Mouse (Mus musculus) heart, adult 2 months (tissue): ENCODE data around the gene Tpgs1. TPM values are rescaled to one million over a fixed set of nuclear protein-coding genes. Genes with fewer than 3 reads are reported as not detected.

Source experiments
- DNase-seq, 2 experiments: peaks; one replicate each; pipeline ENCODE4 v3.0.0; 2021
- H3K27ac ChIP-seq: fragments of 200-600 bp; 2 replicates; pipeline ENCODE4 v1.8.1; 2022
- H3K27me3 ChIP-seq: fragments of 200-500 bp; 2 replicates; pipeline ENCODE4 v1.6.1; 2012; ENCODE audit warnings: mild to moderate bottlenecking, low read length, inconsistent platforms, mixed read lengths; ENCODE audit not compliant: control insufficient read depth, insufficient read depth
- H3K36me3 ChIP-seq: fragments of 200-500 bp; 2 replicates; pipeline ENCODE4 v1.6.1; 2012; ENCODE audit warnings: low read length, inconsistent platforms; ENCODE audit not compliant: control insufficient read depth, insufficient read depth
- H3K4me1 ChIP-seq: fragments of 200-500 bp; 2 replicates; pipeline ENCODE4 v1.6.1; 2011; ENCODE audit warnings: low read length; ENCODE audit not compliant: control insufficient read depth, insufficient read depth
- H3K4me3 ChIP-seq: fragments of 200-600 bp; 2 replicates; pipeline ENCODE4 v1.8.1; 2022
- H3K79me2 ChIP-seq: fragments of 200-500 bp; replicated peaks from 2 replicates; pipeline ENCODE4 v1.6.1; 2012; ENCODE audit warnings: mild to moderate bottlenecking, inconsistent platforms, low read length, moderate library complexity, mixed read lengths; ENCODE audit not compliant: control insufficient read depth, insufficient read depth
- H3K9ac ChIP-seq: fragments of 200-500 bp; 2 replicates; pipeline ENCODE4 v1.6.1; 2012; ENCODE audit warnings: low read depth, mild to moderate bottlenecking, control low read depth, inconsistent platforms, low read length, mixed read lengths
- CTCF ChIP-seq: fragments of 200-600 bp; IDR thresholded peaks from 2 replicates; pipeline ENCODE4 v1.8.1; 2022; ENCODE audit warnings: antibody characterized with exemption, mild to moderate bottlenecking, moderate library complexity
- EP300 ChIP-seq: fragments of 200-500 bp; IDR thresholded peaks from 2 replicates; pipeline ENCODE4 v1.6.1; 2011; ENCODE audit warnings: low read depth, low read length, control low read depth; ENCODE audit not compliant: insufficient read depth
- POLR2A ChIP-seq: fragments of 200-500 bp; IDR thresholded peaks from 2 replicates; pipeline ENCODE4 v1.6.1; 2011; ENCODE audit warnings: mild to moderate bottlenecking, low read depth, low read length, control low read depth; ENCODE audit not compliant: insufficient read depth
- WGBS: fragments of 180-500 bp; shearing (Covaris S2); methylation state at CpG from one replicate; pipeline ENCODE4 v1.1.7; 2018; 5-methylcytosine and 5-hydroxymethylcytosine counted together
- intact Hi-C: fragments of 180-260 bp; cut with DNase I; formaldehyde crosslinking; loops from one replicate; pipeline ENCODE4 v1.15.1; 2025
- polyA plus RNA-seq: library from polyadenylated mRNA; depleted of rRNA; stranded (reverse); fragments of >200 nt; gene quantifications from 2 replicates; pipeline ENCODE4 v1.2.3, GENCODE M21; 2012; rRNA removed
- total RNA-seq, 2 experiments: library from RNA; stranded (reverse); gene quantifications; 2 replicates each; pipeline ENCODE4 v1.2.3; 2021

Gene Tpgs1
- total and polyA plus RNA-seq, 3 experiments, result 16.5 to 28.1 (median 18.8) TPM

- Histone ChIP-seq H3K9ac (peak within 1 kb of the TSS; percentile 28), H3K36me3 (no peaks in the 10 kb centered on the region), H3K79me2 (no peaks in the 10 kb centered on the region), H3K27ac (no peak within 1 kb of the TSS), H3K27me3 (peaks cover 4% of the 10 kb centered on the region; the same call in 1 of the 2 replicates), H3K4me3 (peak within 1 kb of the TSS; percentile 44), H3K4me1 (peaks cover 3% of the 10 kb centered on the region; the same call in 1 of the 2 replicates)
- no peak for DNase-seq
- intact Hi-C loops, result no loop called here
- WGBS, result 2% methylated on average over 51 of the region's 91 CpGs
- TF ChIP-seq EP300, result no peak
- no peak for TF ChIP-seq POLR2A
- no peak for TF ChIP-seq CTCF
These were observed 47.3 kb downstream of the Tpgs1 start, which contains the start of gene Hcn2 for GRCm38 (mm10) chr10:79716254-79716987. TSS of gene Hcn2 (plus strand) at chr10:79716634.

GRCm38 (mm10) chr10:79716988-79717355, 47.8 kb downstream of the Tpgs1 start:
- Histone ChIP-seq H3K36me3 (no peaks in the 10 kb centered on the region), H3K79me2 (no peaks in the 10 kb centered on the region), H3K9ac (peak overlapping the region; percentile 28), H3K4me1 (peaks cover 3% of the 10 kb centered on the region; the same call in 1 of the 2 replicates), H3K4me3 (peak overlapping the region; percentile 44), H3K27me3 (peaks cover 4% of the 10 kb centered on the region; the same call in 1 of the 2 replicates), H3K27ac (no peak overlapping the region)
- no peak for DNase-seq
- intact Hi-C loops, result no loop called here
- TF ChIP-seq CTCF (no peak), POLR2A (no peak), EP300 (no peak)
- WGBS, result under 1% methylated on average over 43 of the region's 44 CpGs

- H3K9ac ChIP-seq, result no peak overlapping the region
- no peak for TF ChIP-seq CTCF
- no peak for TF ChIP-seq POLR2A
- no peak for TF ChIP-seq EP300
- 3% methylated on average over 43 of the region's 43 CpGs for WGBS
- no peaks in the 10 kb centered on the region for H3K79me2 ChIP-seq
- DNase-seq, result peak in 1 of 2 experiments; percentile 74
- H3K36me3 ChIP-seq, result no peaks in the 10 kb centered on the region
- peaks cover 4% of the 10 kb centered on the region; the same call in 1 of the 2 replicates for H3K27me3 ChIP-seq
- H3K27ac ChIP-seq, result no peak overlapping the region
- intact Hi-C loops, result no loop called here
- H3K4me3 ChIP-seq, result peak overlapping the region; percentile 44; the same call in 1 of the 2 replicates
- H3K4me1 ChIP-seq, result no peaks in the 10 kb centered on the region
These were observed 48.6 kb downstream of the Tpgs1 start for GRCm38 (mm10) chr10:79717640-79718357.

GRCm38 (mm10) chr10:79721089-79721488, 51.9 kb downstream of the Tpgs1 start:
- Histone ChIP-seq H3K4me1 (peaks cover 2% of the 10 kb centered on the region; the same call in 1 of the 2 replicates), H3K27ac (no peak overlapping the region), H3K4me3 (no peak overlapping the region), H3K79me2 (no peaks in the 10 kb centered on the region), H3K36me3 (no peaks in the 10 kb centered on the region), H3K27me3 (peaks cover 4% of the 10 kb centered on the region; the same call in 1 of the 2 replicates), H3K9ac (no peak overlapping the region)
- TF ChIP-seq CTCF (no peak), EP300 (no peak)
- no peak for DNase-seq
- WGBS, result 41% methylated on average over 5 of the region's 5 CpGs
- intact Hi-C loops, result no loop called here

GRCm38 (mm10) chr10:79723047-79723446, 53.9 kb downstream of the Tpgs1 start:
- Histone ChIP-seq H3K36me3 (no peaks in the 10 kb centered on the region), H3K4me3 (no peak overlapping the region), H3K79me2 (no peaks in the 10 kb centered on the region), H3K4me1 (peaks cover 2% of the 10 kb centered on the region; the same call in 1 of the 2 replicates), H3K27ac (peak overlapping the region; percentile 56), H3K27me3 (no peaks in the 10 kb centered on the region), H3K9ac (no peak overlapping the region)
- TF ChIP-seq CTCF (no peak), POLR2A (no peak), EP300 (no peak)
- intact Hi-C loops, result no loop called here
- no peak for DNase-seq
- WGBS, result 40% methylated on average over 6 of the region's 6 CpGs

- Histone ChIP-seq H3K9ac (no peak overlapping the region), H3K79me2 (no peaks in the 10 kb centered on the region), H3K36me3 (no peaks in the 10 kb centered on the region), H3K4me3 (no peak overlapping the region), H3K4me1 (peaks cover 4% of the 10 kb centered on the region; the same call in 1 of the 2 replicates), H3K27me3 (no peaks in the 10 kb centered on the region), H3K27ac (peak overlapping the region; percentile 7)
- no peak for DNase-seq
- TF ChIP-seq CTCF (no peak), EP300 (0 out of 2 replicates have a peak, but pooled peaks have one; percentile 27)
- intact Hi-C loops, result no loop called here
- WGBS, result 57% methylated on average over 7 of the region's 7 CpGs
These were observed 54.5 kb downstream of the Tpgs1 start for GRCm38 (mm10) chr10:79723692-79724091.

Other genes with a start within 250 kb of the Tpgs1 start
- not detected for gene Vmn2r83, start 200.6 kb upstream of the Tpgs1 start, total RNA-seq
- not detected in 2 replicates for gene Vmn2r83, start 200.6 kb upstream of the Tpgs1 start, polyA plus RNA-seq
- 1 to 10 TPM; 2.3 to 3.5 TPM for gene Plpp2, start 135.6 kb upstream of the Tpgs1 start, total RNA-seq
- 2.4 and 3.8 TPM in 2 replicates for gene Plpp2, start 135.6 kb upstream of the Tpgs1 start, polyA plus RNA-seq
- gene Mier2, start 114.2 kb upstream of the Tpgs1 start, total RNA-seq, result 10 to 100 TPM; 12.7 to 12.9 TPM
- gene Mier2, start 114.2 kb upstream of the Tpgs1 start, polyA plus RNA-seq, result 27.4 and 31.8 TPM in 2 replicates
- not detected for gene Theg, start 82.0 kb upstream of the Tpgs1 start, total RNA-seq
- gene Theg, start 82.0 kb upstream of the Tpgs1 start, polyA plus RNA-seq, result 0.10 TPM in 1 of 2 replicates, not detected in the other
- under 1 TPM in 1 of 2 experiments, not detected in 1; 0.10 TPM for gene C2cd4c, start 55.3 kb upstream of the Tpgs1 start, total RNA-seq
- gene C2cd4c, start 55.3 kb upstream of the Tpgs1 start, polyA plus RNA-seq, result 0.02 and 0.09 TPM in 2 replicates
- gene Shc2, start 31.5 kb upstream of the Tpgs1 start, total RNA-seq, result 1 to 10 TPM; 1.9 to 2.1 TPM
- 2.9 and 3.7 TPM in 2 replicates for gene Shc2, start 31.5 kb upstream of the Tpgs1 start, polyA plus RNA-seq
- not detected for gene Odf3l2, start 23.6 kb upstream of the Tpgs1 start, total RNA-seq
- not detected in 2 replicates for gene Odf3l2, start 23.6 kb upstream of the Tpgs1 start, polyA plus RNA-seq
- not detected for gene Madcam1, start 4.8 kb upstream of the Tpgs1 start, total RNA-seq
- gene Madcam1, start 4.8 kb upstream of the Tpgs1 start, polyA plus RNA-seq, result not detected in 2 replicates
- gene Cdc34, start 12.8 kb downstream of the Tpgs1 start, total RNA-seq, result 100 to 1,000 TPM; 196 to 216 TPM
- gene Cdc34, start 12.8 kb downstream of the Tpgs1 start, polyA plus RNA-seq, result 352 and 397 TPM in 2 replicates
- gene Gzmm, start 19.7 kb downstream of the Tpgs1 start, total RNA-seq, result 1 to 10 TPM; 6.4 to 6.5 TPM
- 7.4 and 9.2 TPM in 2 replicates for gene Gzmm, start 19.7 kb downstream of the Tpgs1 start, polyA plus RNA-seq
- gene Bsg, start 35.1 kb downstream of the Tpgs1 start, total RNA-seq, result 1,000 to 10,000 TPM; 1,364 to 1,491 TPM
- 1,570 and 1,684 TPM in 2 replicates for gene Bsg, start 35.1 kb downstream of the Tpgs1 start, polyA plus RNA-seq
- gene Hcn2, start 47.3 kb downstream of the Tpgs1 start, total RNA-seq, result 10 to 100 TPM; 17.0 to 17.5 TPM
- 23.8 and 33.5 TPM in 2 replicates for gene Hcn2, start 47.3 kb downstream of the Tpgs1 start, polyA plus RNA-seq
- gene Polrmt, start 77.2 kb downstream of the Tpgs1 start, total RNA-seq, result 10 to 100 TPM; 42.2 to 44.7 TPM
- gene Polrmt, start 77.2 kb downstream of the Tpgs1 start, polyA plus RNA-seq, result 47.0 and 52.3 TPM in 2 replicates
- not detected for gene Fgf22, start 85.7 kb downstream of the Tpgs1 start, total RNA-seq
- gene Fgf22, start 85.7 kb downstream of the Tpgs1 start, polyA plus RNA-seq, result not detected in 2 replicates
- 10 to 100 TPM; 22.9 to 23.6 TPM for gene Rnf126, start 97.6 kb downstream of the Tpgs1 start, total RNA-seq
- 41.4 and 48.0 TPM in 2 replicates for gene Rnf126, start 97.6 kb downstream of the Tpgs1 start, polyA plus RNA-seq
- gene Fstl3, start 107.9 kb downstream of the Tpgs1 start, total RNA-seq, result 1 to 10 TPM; 3.8 to 4.7 TPM
- gene Fstl3, start 107.9 kb downstream of the Tpgs1 start, polyA plus RNA-seq, result 9.7 and 11.9 TPM in 2 replicates
- not detected for gene Prss57, start 121.6 kb downstream of the Tpgs1 start, total RNA-seq
- 0.08 and 0.20 TPM in 2 replicates for gene Prss57, start 121.6 kb downstream of the Tpgs1 start, polyA plus RNA-seq
- gene Palm, start 124.2 kb downstream of the Tpgs1 start, total RNA-seq, result 10 to 100 TPM; 51.4 to 55.6 TPM
- gene Palm, start 124.2 kb downstream of the Tpgs1 start, polyA plus RNA-seq, result 31.4 and 36.6 TPM in 2 replicates
- under 1 TPM; 0.50 to 0.52 TPM for gene Misp, start 151.6 kb downstream of the Tpgs1 start, total RNA-seq
- 0.26 and 0.82 TPM in 2 replicates for gene Misp, start 151.6 kb downstream of the Tpgs1 start, polyA plus RNA-seq
- gene Ptbp1, start 185.1 kb downstream of the Tpgs1 start, total RNA-seq, result 10 to 100 TPM; 43.9 to 51.8 TPM
- 47.5 and 52.6 TPM in 2 replicates for gene Ptbp1, start 185.1 kb downstream of the Tpgs1 start, polyA plus RNA-seq
- gene Prtn3, start 205.1 kb downstream of the Tpgs1 start, total RNA-seq, result 1 to 10 TPM in 1 of 2 experiments, under 1 TPM in 1; 0.55 to 1.2 TPM
- gene Prtn3, start 205.1 kb downstream of the Tpgs1 start, polyA plus RNA-seq, result 0.84 TPM in 1 of 2 replicates, not detected in the other
- gene Plppr3, start 205.3 kb downstream of the Tpgs1 start, total RNA-seq, result under 1 TPM; 0.20 to 0.31 TPM
- gene Plppr3, start 205.3 kb downstream of the Tpgs1 start, polyA plus RNA-seq, result 0.50 and 0.80 TPM in 2 replicates
- not detected for gene Elane, start 216.9 kb downstream of the Tpgs1 start, total RNA-seq
- gene Elane, start 216.9 kb downstream of the Tpgs1 start, polyA plus RNA-seq, result 0.23 TPM in 1 of 2 replicates, not detected in the other
- 10 to 100 TPM; 22.9 to 98.7 TPM for gene Cfd, start 221.5 kb downstream of the Tpgs1 start, total RNA-seq
- 85.9 and 490 TPM in 2 replicates for gene Cfd, start 221.5 kb downstream of the Tpgs1 start, polyA plus RNA-seq
- 10 to 100 TPM; 40.8 to 54.1 TPM for gene Med16, start 239.6 kb downstream of the Tpgs1 start, total RNA-seq
- gene Med16, start 239.6 kb downstream of the Tpgs1 start, polyA plus RNA-seq, result 54.9 and 62.4 TPM in 2 replicates
- gene Gm26602, start 241.5 kb downstream of the Tpgs1 start, total RNA-seq, result not detected
- not detected in 2 replicates for gene Gm26602, start 241.5 kb downstream of the Tpgs1 start, polyA plus RNA-seq
- gene Kiss1r, start 247.6 kb downstream of the Tpgs1 start, total RNA-seq, result under 1 TPM; 0.10 to 0.25 TPM
- gene Kiss1r, start 247.6 kb downstream of the Tpgs1 start, polyA plus RNA-seq, result 0.79 and 1.5 TPM in 2 replicates